Mouse (Mus musculus): Measurements from ENCODE around the gene Grik5.

- TF ChIP-seq CTCF (IDR thresholded peaks at IDR 0.05; ENCODE audit: insufficient read depth, low read length) (no peak), POLR2A (IDR thresholded peaks at IDR 0.05; ENCODE audit: borderline replicate concordance, extremely low read depth, low read depth, low read length) (no peak)
Observed at GRCm38 (mm10) chr7:24969805-24970204, 102.3 kb downstream of the Grik5 start.

Measured in lung, adult 2 months (tissue).